Mouse (Mus musculus) heart, embryonic 13.5 days (tissue): Measurements from ENCODE around the gene Rpe. TPM values are rescaled to one million over a fixed set of nuclear protein-coding genes. Genes with fewer than 3 reads are reported as not detected.
"Not testable (repeated sequence)": the region's sequence is repeated elsewhere in the genome, so short reads cannot be mapped to it uniquely, and the experiment has no call there.

Experiments
- ATAC-seq: fragments of 200-750 bp; cut with Nextera tagmentation; 2 replicates; pipeline ENCODE4 v1.8.0; 2017; ENCODE audit warnings: moderate TSS enrichment; ENCODE audit not compliant: insufficient number of reproducible peaks, low FRiP score, low TSS enrichment; ENCODE audit errors: extremely low read depth
- H3K27ac ChIP-seq: fragments of 300-500 bp; sonication (generic); replicated peaks from 2 replicates; pipeline ENCODE4 v1.5.1; 2015; ENCODE audit warnings: moderate library complexity, mild to moderate bottlenecking, inconsistent platforms
- H3K27me3 ChIP-seq: fragments of 300-500 bp; sonication (generic); replicated peaks from 2 replicates; pipeline ENCODE4 v1.6.1; 2015; ENCODE audit warnings: mild to moderate bottlenecking, inconsistent platforms
- H3K36me3 ChIP-seq: fragments of 300-500 bp; sonication (generic); 2 replicates; pipeline ENCODE4 v1.6.1; 2015; ENCODE audit warnings: mild to moderate bottlenecking, inconsistent platforms
- H3K4me1 ChIP-seq: fragments of 300-500 bp; sonication (generic); 2 replicates; pipeline ENCODE4 v1.6.1; 2015; ENCODE audit warnings: inconsistent platforms
- H3K4me2 ChIP-seq: fragments of 300-500 bp; sonication (generic); 2 replicates; pipeline ENCODE4 v1.6.1; 2015; ENCODE audit warnings: inconsistent platforms, mild to moderate bottlenecking, moderate library complexity
- H3K4me3 ChIP-seq: fragments of 300-500 bp; sonication (generic); 2 replicates; pipeline ENCODE4 v1.5.1; 2015; ENCODE audit warnings: moderate library complexity, mild to moderate bottlenecking, inconsistent platforms
- H3K9ac ChIP-seq: fragments of 300-500 bp; sonication (generic); 2 replicates; pipeline ENCODE4 v1.6.1; 2015; ENCODE audit warnings: inconsistent platforms, mild to moderate bottlenecking, moderate library complexity
- H3K9me3 ChIP-seq: fragments of 300-500 bp; sonication (generic); 2 replicates; pipeline ENCODE4 v1.6.1; 2016; ENCODE audit warnings: inconsistent platforms
- WGBS: fragments of 180-500 bp; shearing (Covaris S2); methylation state at CpG from one replicate; pipeline ENCODE4 v1.1.7; 2015; ENCODE audit warnings: mixed read lengths; 5-methylcytosine and 5-hydroxymethylcytosine counted together
- polyA plus RNA-seq: library from polyadenylated mRNA; unstranded; fragments of >200 nt; fragmentation: Nextera tagmentation; extraction: Ambion mirVana; gene quantifications from 2 replicates; pipeline ENCODE4 v1.2.1, GENCODE M21; 2015

Gene Rpe
- polyA plus RNA-seq, 1 experiment from 2014 or later, result 26.5 TPM

DNA sequence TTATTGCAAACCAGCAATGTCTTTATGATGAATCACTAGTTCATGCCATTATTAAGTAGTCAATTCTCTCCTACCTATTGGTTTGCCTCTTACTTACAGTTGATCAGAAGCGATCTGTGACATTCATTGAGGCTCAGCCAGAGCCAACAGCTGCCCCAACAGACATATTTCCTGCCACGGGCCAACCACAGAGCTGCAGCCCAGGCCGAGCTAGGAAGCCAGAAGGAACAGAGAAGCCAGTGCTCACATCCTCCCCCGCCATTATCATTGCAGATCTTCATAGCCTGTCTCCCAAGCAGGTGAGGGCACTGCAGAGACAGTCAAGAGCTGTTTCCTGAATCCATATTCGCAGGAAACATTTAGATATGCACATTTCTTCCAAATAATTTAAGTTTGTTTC, 6.4 kb upstream of the Rpe start:
- no peak overlapping the region for H3K4me3 ChIP-seq

DNA sequence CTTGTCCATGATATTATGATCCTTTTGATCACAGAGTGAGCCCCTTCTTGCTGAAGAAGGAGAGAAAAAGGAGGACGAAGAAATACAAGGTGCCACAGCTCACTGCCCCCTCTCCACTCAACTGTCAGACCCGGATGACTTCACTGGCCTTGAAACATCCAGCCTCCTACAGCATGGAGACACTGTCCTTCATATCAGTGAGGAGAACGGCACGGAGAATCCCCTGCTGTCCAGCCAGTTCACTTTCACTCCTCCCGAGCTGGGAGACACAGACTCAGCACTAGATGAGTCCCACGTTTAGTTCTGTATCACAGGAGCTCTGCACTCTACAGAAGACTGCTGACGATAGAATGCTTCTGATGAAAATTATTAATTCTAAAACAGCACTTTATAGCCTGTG, 5.3 kb upstream of the Rpe start:
- Histone ChIP-seq H3K4me3 (no peak overlapping the region), H3K36me3 (no peaks in the 10 kb centered on the region), H3K27ac (no peak overlapping the region), H3K9me3 (no peaks in the 10 kb centered on the region), H3K27me3 (no peaks in the 10 kb centered on the region; the same call in 1 of the 2 replicates), H3K9ac (0 out of 2 replicates have a peak overlapping the region, but pooled peaks have one; percentile 50), H3K4me1 (no peaks in the 10 kb centered on the region), H3K4me2 (peak overlapping the region; percentile 21; the same call in 1 of the 2 replicates)
- ATAC-seq, result no peak
- WGBS, result 30% methylated on average over 7 of the region's 7 CpGs

More for the DNA sequence above, 6.4 kb upstream of the Rpe start:
- H3K9ac ChIP-seq, result no peak overlapping the region
- 64% methylated on average over 5 of the region's 5 CpGs for WGBS
- no peaks in the 10 kb centered on the region for H3K4me1 ChIP-seq
- H3K27me3 ChIP-seq, result no peaks in the 10 kb centered on the region; the same call in 1 of the 2 replicates
- no peaks in the 10 kb centered on the region for H3K9me3 ChIP-seq
- no peaks in the 10 kb centered on the region for H3K36me3 ChIP-seq
- H3K27ac ChIP-seq, result no peak overlapping the region
- no peak overlapping the region for H3K4me2 ChIP-seq
- ATAC-seq, result no peak

DNA sequence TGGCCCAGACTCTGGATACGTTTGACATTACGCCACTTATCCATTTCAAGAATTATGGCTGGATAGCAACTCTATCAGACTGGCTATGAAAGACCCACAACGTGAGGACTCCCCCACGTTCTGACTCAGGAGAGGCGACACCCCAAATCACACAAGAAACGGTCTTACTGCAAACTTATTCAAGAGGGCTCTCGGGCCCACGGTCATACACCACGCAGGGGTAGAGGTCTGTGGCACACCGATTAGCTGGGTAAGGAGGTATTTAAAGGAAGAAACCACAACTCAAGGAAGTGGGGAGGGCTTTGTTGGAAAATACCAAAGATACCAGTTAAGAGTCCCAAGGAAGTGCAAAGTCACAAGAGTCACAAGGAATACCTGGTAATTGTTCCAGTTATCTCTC, 1.0 kb upstream of the Rpe start:
- not testable (repeated sequence) for ATAC-seq, H3K4me2 ChIP-seq, H3K36me3 ChIP-seq, H3K9ac ChIP-seq, H3K27me3 ChIP-seq, H3K27ac ChIP-seq, H3K9me3 ChIP-seq, H3K4me3 ChIP-seq
- WGBS, result 83% methylated on average over 10 of the region's 10 CpGs
- H3K4me1 ChIP-seq, result peaks cover 21% of the 10 kb centered on the region

DNA sequence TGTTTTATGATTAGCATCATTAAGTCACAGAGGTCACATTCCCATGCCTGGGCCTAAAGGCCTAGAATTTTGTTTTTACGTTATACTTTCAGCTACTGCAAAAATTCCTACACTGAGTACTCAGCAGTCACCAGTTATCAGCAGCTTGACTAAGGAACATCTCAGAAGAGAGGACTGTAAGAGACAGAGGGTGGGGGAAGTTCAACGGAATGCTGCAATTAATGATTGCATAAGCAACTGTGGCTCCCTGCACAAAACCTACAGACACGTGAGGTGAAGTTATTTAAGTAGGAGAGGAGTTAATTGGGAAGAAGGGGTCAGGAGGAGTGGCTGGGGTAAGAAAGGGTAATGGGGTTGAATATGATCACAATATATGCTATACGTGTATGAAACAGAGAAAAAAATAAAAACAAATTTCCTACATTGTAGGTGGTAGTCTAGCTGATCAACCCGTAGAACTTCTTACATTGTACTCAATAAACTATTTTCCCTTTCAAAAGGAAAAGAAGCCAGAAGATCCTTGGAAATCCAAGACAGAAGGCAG, 410 bp upstream of the Rpe start:
- no peak overlapping the region for H3K9ac ChIP-seq
- WGBS, result 53% methylated on average over 5 of the region's 5 CpGs
- H3K27me3 ChIP-seq, result no peaks in the 10 kb centered on the region
- ATAC-seq, result no peak
- H3K36me3 ChIP-seq, result no peaks in the 10 kb centered on the region
- peaks cover 22% of the 10 kb centered on the region for H3K4me1 ChIP-seq
- H3K4me3 ChIP-seq, result peak overlapping the region; percentile 88
- H3K9me3 ChIP-seq, result no peaks in the 10 kb centered on the region
- no peak overlapping the region for H3K27ac ChIP-seq
- H3K4me2 ChIP-seq, result peak overlapping the region; percentile 71

DNA sequence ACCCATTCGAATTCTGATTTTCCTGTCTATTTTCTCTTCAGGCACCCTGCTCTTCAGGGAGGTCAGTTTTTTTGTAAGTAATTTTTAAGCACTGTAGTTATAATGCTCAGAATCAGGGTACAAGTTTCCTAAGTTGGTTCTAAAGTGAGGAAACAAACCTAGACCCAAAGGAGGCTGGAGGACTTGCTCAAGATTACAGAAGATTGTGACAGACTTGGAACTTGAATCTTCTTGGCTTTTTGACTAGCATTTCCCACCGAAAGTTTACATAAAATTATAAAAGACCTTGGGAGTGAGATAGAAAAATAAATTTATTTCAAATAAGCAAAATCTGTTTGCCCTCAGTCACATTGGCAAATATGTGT, 927 bp downstream of the Rpe start:
- no peak overlapping the region for H3K27ac ChIP-seq
- WGBS, result 29% methylated on average over 2 of the region's 2 CpGs

DNA sequence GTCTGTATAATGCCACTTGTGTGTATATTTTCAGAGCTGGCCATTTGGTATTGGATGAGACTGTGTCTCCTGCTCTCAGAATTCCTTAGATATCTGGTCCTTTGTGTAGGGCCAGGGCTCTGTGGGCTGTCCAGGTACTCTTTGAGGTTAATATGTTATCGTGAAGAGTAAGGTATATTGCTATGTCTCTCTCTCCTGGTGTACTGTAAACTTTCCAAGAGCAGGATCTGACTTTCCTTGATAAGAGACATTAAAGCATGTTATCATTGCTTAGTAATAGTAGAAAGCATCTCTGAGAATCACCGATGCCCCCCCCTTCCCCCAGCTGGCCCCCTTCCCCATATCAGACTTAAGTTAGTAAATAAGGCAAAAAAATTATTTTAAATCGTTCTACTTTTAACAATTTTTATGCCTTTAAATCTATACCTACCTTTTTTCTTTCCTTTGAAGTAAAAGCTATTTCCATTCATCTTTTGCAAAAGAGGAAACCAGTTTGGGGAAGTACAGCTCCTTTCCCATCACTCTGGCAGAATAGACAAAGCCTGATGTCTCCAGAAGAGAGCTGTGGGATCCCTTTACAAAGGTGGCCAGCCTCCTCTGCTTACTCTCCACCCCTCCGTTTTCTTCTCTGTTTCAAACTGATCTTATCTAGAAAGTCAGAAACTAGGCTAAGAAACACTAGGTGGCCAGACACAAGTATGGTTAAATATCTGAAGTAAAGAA, 2.2 kb downstream of the Rpe start:
- Histone ChIP-seq H3K4me3 (no peak overlapping the region), H3K27me3 (no peaks in the 10 kb centered on the region), H3K4me1 (peaks cover 22% of the 10 kb centered on the region), H3K9me3 (no peaks in the 10 kb centered on the region), H3K4me2 (peak overlapping the region; percentile 71), H3K36me3 (peaks cover 13% of the 10 kb centered on the region), H3K9ac (no peak overlapping the region), H3K27ac (no peak overlapping the region)
- WGBS, result 71% methylated on average over 4 of the region's 4 CpGs
- ATAC-seq, result no peak

More for the DNA sequence above, 927 bp downstream of the Rpe start:
- Histone ChIP-seq H3K4me2 (peak overlapping the region; percentile 71), H3K36me3 (peaks cover 4% of the 10 kb centered on the region), H3K27me3 (no peaks in the 10 kb centered on the region), H3K9me3 (no peaks in the 10 kb centered on the region), H3K4me3 (peak overlapping the region; percentile 88), H3K4me1 (peaks cover 22% of the 10 kb centered on the region), H3K9ac (peak overlapping the region; percentile 92)
- no peak for ATAC-seq

DNA sequence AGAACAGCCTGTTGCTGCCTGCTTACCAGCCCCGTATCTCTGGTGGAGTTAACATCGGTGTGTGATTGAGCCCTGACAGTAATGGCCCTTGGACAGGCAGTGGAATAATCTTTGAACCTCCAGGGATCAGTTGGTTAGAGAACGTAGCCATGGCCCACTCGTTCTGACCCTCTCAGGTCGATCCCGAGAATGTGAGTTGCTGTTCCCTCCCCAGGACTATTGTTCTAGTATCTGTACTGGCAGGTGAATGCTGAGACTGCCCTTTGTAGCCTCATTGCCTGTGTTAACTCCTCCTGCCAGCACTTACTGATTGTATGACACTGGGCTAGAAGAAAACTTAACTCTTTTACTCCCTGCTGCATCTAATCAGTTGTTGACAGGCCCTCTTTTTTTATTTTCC, 3.9 kb downstream of the Rpe start:
- ATAC-seq, result no peak
- Histone ChIP-seq H3K36me3 (peaks cover 26% of the 10 kb centered on the region), H3K27ac (no peak overlapping the region), H3K27me3 (no peaks in the 10 kb centered on the region), H3K4me1 (peaks cover 22% of the 10 kb centered on the region), H3K9ac (0 out of 2 replicates have a peak overlapping the region, but pooled peaks have one; percentile 24), H3K4me2 (peak overlapping the region; percentile 36), H3K9me3 (no peaks in the 10 kb centered on the region), H3K4me3 (no peak overlapping the region)
- 45% methylated on average over 6 of the region's 6 CpGs for WGBS

DNA sequence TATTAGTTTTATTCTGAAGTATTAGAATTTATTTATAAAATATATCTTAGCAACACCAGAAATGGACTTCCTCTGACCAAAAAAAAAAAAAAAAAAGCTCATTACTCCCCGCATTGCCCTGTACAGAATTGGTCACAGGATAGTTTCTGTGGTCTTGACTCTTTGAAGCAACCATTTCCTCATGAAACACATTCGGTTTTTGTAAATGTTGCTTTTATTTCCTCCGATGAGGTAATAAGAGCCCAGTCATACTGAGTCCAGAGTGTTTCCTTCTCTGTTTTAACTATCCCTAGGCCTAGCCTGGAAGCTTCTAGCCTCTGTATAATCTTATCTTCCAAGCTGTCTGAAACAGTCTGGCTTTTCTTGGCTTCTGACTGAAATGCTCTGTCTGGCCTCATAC, 12.2 kb downstream of the Rpe start:
- Histone ChIP-seq H3K27ac (no peak overlapping the region), H3K36me3 (peaks cover 71% of the 10 kb centered on the region), H3K9me3 (no peaks in the 10 kb centered on the region), H3K9ac (no peak overlapping the region), H3K4me3 (no peak overlapping the region), H3K4me1 (no peaks in the 10 kb centered on the region), H3K4me2 (no peak overlapping the region), H3K27me3 (no peaks in the 10 kb centered on the region)
- ATAC-seq, result no peak
- WGBS, result 87% methylated on average over 3 of the region's 3 CpGs

DNA sequence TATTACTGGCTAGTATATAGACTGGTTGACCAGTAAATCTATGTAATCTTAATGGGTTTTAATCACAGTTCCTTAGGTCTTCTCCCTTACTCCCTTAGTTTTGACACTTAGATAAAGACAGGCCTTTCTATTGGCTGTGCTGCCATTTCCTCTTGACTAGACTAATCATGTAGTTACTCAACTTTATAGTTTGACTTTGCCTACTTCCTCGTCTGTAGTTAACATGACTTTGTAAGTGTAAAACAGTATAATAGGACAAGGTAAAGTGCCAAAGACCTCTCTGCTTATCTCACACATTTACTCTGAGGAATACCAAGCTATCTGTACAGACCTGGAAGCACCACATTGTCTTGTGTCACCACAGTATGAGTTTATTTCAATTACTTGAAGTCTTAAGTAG, 29.9 kb downstream of the Rpe start:
- no peak overlapping the region for H3K27ac ChIP-seq
- ATAC-seq, result no peak
- no peak overlapping the region for H3K4me3 ChIP-seq
- peaks cover 3% of the 10 kb centered on the region; the same call in 1 of the 2 replicates for H3K9me3 ChIP-seq
- no peak overlapping the region for H3K9ac ChIP-seq
- H3K27me3 ChIP-seq, result no peaks in the 10 kb centered on the region
- peaks cover 43% of the 10 kb centered on the region for H3K36me3 ChIP-seq
- H3K4me1 ChIP-seq, result no peaks in the 10 kb centered on the region
- WGBS, result 52% methylated on average over 1 of the region's 1 CpGs
- H3K4me2 ChIP-seq, result no peak overlapping the region

DNA sequence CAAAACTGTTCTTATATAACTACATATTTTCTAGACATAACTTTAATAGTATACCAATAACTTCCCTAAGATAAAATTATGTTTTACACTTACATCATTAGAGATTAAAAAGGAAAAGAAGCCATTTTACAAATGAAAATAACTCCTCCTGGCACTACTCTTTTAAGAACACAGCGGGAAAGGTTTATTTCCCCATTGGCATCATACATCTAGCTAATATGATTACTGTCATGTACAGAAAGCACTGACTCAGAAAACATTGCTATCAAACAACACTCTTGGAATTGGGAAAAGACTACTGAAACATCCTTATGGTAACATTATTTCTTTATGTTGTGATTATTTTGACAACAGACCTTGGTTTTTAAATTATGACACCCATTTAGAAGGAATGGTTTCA, 68.1 kb downstream of the Rpe start:
- Histone ChIP-seq H3K27ac (no peak overlapping the region), H3K27me3 (no peaks in the 10 kb centered on the region), H3K4me3 (no peak overlapping the region), H3K36me3 (peaks cover 50% of the 10 kb centered on the region), H3K9ac (no peak overlapping the region), H3K9me3 (no peaks in the 10 kb centered on the region), H3K4me2 (no peak overlapping the region), H3K4me1 (no peaks in the 10 kb centered on the region)
- 88% methylated on average over 1 of the region's 1 CpGs for WGBS
- no peak for ATAC-seq
